Mouse (Mus musculus) myocyte (in vitro differentiated cells): ENCODE results near the gene Vamp5. TPM values are rescaled to one million over a fixed set of nuclear protein-coding genes. Genes with fewer than 3 reads are reported as not detected.

Experiments
- H3K27me3 ChIP-seq: one replicate; pipeline ENCODE4 v1.6.1; 2011; ENCODE audit not compliant: control insufficient read depth, insufficient read depth, insufficient read length
- H3K36me3 ChIP-seq: one replicate; pipeline ENCODE4 v1.6.1; 2011; ENCODE audit not compliant: control insufficient read depth, insufficient read depth
- H3K4me2 ChIP-seq: one replicate; pipeline ENCODE4 v1.6.1; 2011; ENCODE audit warnings: low read depth, control low read depth
- H3K4me3 ChIP-seq: one replicate; pipeline ENCODE4 v1.5.1; 2011; ENCODE audit warnings: mild to moderate bottlenecking, control low read depth, moderate library complexity
- H3K79me2 ChIP-seq: one replicate; pipeline ENCODE4 v1.6.1; 2011; ENCODE audit not compliant: control insufficient read depth, insufficient read depth
- H3ac ChIP-seq: one replicate; pipeline ENCODE4 v1.6.1; 2011; ENCODE audit not compliant: control insufficient read depth, insufficient read length
- CEBPB ChIP-seq: IDR thresholded peaks from 2 replicates; pipeline ENCODE4 v1.6.1; 2011; ENCODE audit warnings: mild to moderate bottlenecking, moderate library complexity; ENCODE audit not compliant: poor library complexity, insufficient read depth, severe bottlenecking
- E2F4 ChIP-seq: IDR thresholded peaks from one replicate; pipeline ENCODE4 v1.6.1; 2011; ENCODE audit warnings: mild to moderate bottlenecking, control low read depth, moderate library complexity; ENCODE audit not compliant: insufficient read depth
- MAX ChIP-seq: IDR thresholded peaks from one replicate; pipeline ENCODE4 v1.6.1; 2011; ENCODE audit warnings: low read depth, mild to moderate bottlenecking, control low read depth
- MYOD1 ChIP-seq, 3 experiments: IDR thresholded peaks; one replicate each; pipeline ENCODE4 v1.6.1; 2011; ENCODE audit warnings: control low read depth in 2 of 3, low read depth in 2 of 3, mild to moderate bottlenecking in 2 of 3, moderate library complexity in 1 of 3; ENCODE audit not compliant: insufficient read length in 2 of 3, control insufficient read depth in 1 of 3
- MYOG ChIP-seq, 3 experiments: IDR thresholded peaks; one replicate each; pipeline ENCODE4 v1.6.1; 2011; ENCODE audit warnings: control low read depth in 2 of 3, low read depth in 2 of 3, mild to moderate bottlenecking in 2 of 3; ENCODE audit not compliant: insufficient read length in 2 of 3, control insufficient read depth in 1 of 3, insufficient read depth in 1 of 3
- POLR2A ChIP-seq: IDR thresholded peaks from one replicate; pipeline ENCODE4 v1.6.1; 2011; ENCODE audit warnings: low read depth, mild to moderate bottlenecking, control low read depth, moderate library complexity; ENCODE audit not compliant: insufficient read length
- POLR2AphosphoS2 ChIP-seq: IDR thresholded peaks from one replicate; pipeline ENCODE4 v1.6.1; 2011; ENCODE audit warnings: low read depth, control low read depth; ENCODE audit not compliant: insufficient read length
- REST ChIP-seq: IDR thresholded peaks from one replicate; pipeline ENCODE4 v1.6.1; 2011; ENCODE audit warnings: mild to moderate bottlenecking, control low read depth, moderate library complexity; ENCODE audit not compliant: insufficient read depth, insufficient read length
- SRF ChIP-seq: IDR thresholded peaks from one replicate; pipeline ENCODE4 v1.6.1; 2011; ENCODE audit warnings: low read depth; ENCODE audit not compliant: control insufficient read depth, insufficient read length
- TCF12 ChIP-seq: IDR thresholded peaks from one replicate; pipeline ENCODE4 v1.6.1; 2011; ENCODE audit warnings: mild to moderate bottlenecking, control low read depth; ENCODE audit not compliant: poor library complexity, insufficient read depth, severe bottlenecking
- TCF3 ChIP-seq: IDR thresholded peaks from one replicate; pipeline ENCODE4 v1.6.1; 2011; ENCODE audit warnings: low read depth, control low read depth; ENCODE audit not compliant: insufficient read length
- USF1 ChIP-seq: IDR thresholded peaks from one replicate; pipeline ENCODE4 v1.6.1; 2011; ENCODE audit warnings: low read depth, mild to moderate bottlenecking, control low read depth, moderate library complexity
- polyA plus RNA-seq: library from polyadenylated mRNA; unstranded; fragments of >200 nt; fragmentation: generic; extraction: Trizol; gene quantifications from one replicate; pipeline ENCODE4 v1.2.1, GENCODE M21; 2012; ENCODE audit warnings: missing spikeins

The Vamp5 gene
- polyA plus RNA-seq, 1 experiment, result 544 TPM

GRCm38 (mm10) chr6:72401875-72402274, 21.6 kb upstream of the Vamp5 start:
- Histone ChIP-seq H3K4me3 (no peak overlapping the region), H3K27me3 (no peaks in the 10 kb centered on the region), H3K79me2 (no peaks in the 10 kb centered on the region), H3K4me2 (no peak overlapping the region), H3ac (no peak overlapping the region), H3K36me3 (no peaks in the 10 kb centered on the region)
- TF ChIP-seq USF1 (no peak), REST (no peak), POLR2AphosphoS2 (no peak), MYOG (IDR thresholded peaks at IDR 0.05; ENCODE audit: control insufficient read depth in 1 of 3, insufficient read depth in 1 of 3, insufficient read length in 2 of 3, low read depth in 2 of 3) (no peak), TCF12 (no peak), CEBPB (no peak)

- Histone ChIP-seq H3K4me2 (no peak overlapping the region), H3ac (no peak overlapping the region), H3K79me2 (no peaks in the 10 kb centered on the region), H3K27me3 (no peaks in the 10 kb centered on the region), H3K4me3 (no peak overlapping the region), H3K36me3 (no peaks in the 10 kb centered on the region)
- no peak for TF ChIP-seq CEBPB
Observed at GRCm38 (mm10) chr6:72399967-72400366, 19.7 kb upstream of the Vamp5 start.

GRCm38 (mm10) chr6:72396837-72397251, 16.6 kb upstream of the Vamp5 start:
- H3K27me3 ChIP-seq, result no peaks in the 10 kb centered on the region
- peak in 2 of 3 experiments; percentile 21 to 53 for TF ChIP-seq MYOG (IDR thresholded peaks at IDR 0.05; ENCODE audit: control insufficient read depth in 1 of 3, insufficient read depth in 1 of 3, insufficient read length in 2 of 3, low read depth in 2 of 3)
- no peak for TF ChIP-seq POLR2A
- no peak for TF ChIP-seq SRF
- TF ChIP-seq USF1, result no peak
- peak; percentile 9 to 86 (median 61) for TF ChIP-seq MYOD1 (IDR thresholded peaks at IDR 0.05; ENCODE audit: control insufficient read depth in 1 of 3, insufficient read length in 2 of 3, low read depth in 2 of 3)
- no peak for TF ChIP-seq REST
- no peak for TF ChIP-seq CEBPB
- TF ChIP-seq E2F4, result no peak
- no peak for TF ChIP-seq MAX
- TF ChIP-seq POLR2AphosphoS2, result no peak
- TF ChIP-seq TCF12, result peak; percentile 52
- TF ChIP-seq TCF3, result peak; percentile 14
- H3K79me2 ChIP-seq, result no peaks in the 10 kb centered on the region
- H3K4me2 ChIP-seq, result peak overlapping the region; percentile 18
- no peak overlapping the region for H3ac ChIP-seq
- H3K36me3 ChIP-seq, result no peaks in the 10 kb centered on the region
- H3K4me3 ChIP-seq, result no peak overlapping the region

- H3K36me3 ChIP-seq, result peaks cover 3% of the 10 kb centered on the region
- H3K79me2 ChIP-seq, result no peaks in the 10 kb centered on the region
- no peaks in the 10 kb centered on the region for H3K27me3 ChIP-seq
- H3ac ChIP-seq, result no peak overlapping the region
- no peak overlapping the region for H3K4me2 ChIP-seq
- H3K4me3 ChIP-seq, result no peak overlapping the region
- TF ChIP-seq REST, result no peak
- TF ChIP-seq MAX, result no peak
- TF ChIP-seq E2F4, result no peak
- TF ChIP-seq POLR2A, result no peak
- no peak for TF ChIP-seq USF1
- no peak for TF ChIP-seq TCF12
- no peak for TF ChIP-seq MYOG (IDR thresholded peaks at IDR 0.05; ENCODE audit: control insufficient read depth in 1 of 3, insufficient read depth in 1 of 3, insufficient read length in 2 of 3, low read depth in 2 of 3)
- no peak for TF ChIP-seq MYOD1 (IDR thresholded peaks at IDR 0.05; ENCODE audit: control insufficient read depth in 1 of 3, insufficient read length in 2 of 3, low read depth in 2 of 3)
- no peak for TF ChIP-seq POLR2AphosphoS2
- no peak for TF ChIP-seq CEBPB
- TF ChIP-seq SRF, result no peak
- no peak for TF ChIP-seq TCF3
Observed at GRCm38 (mm10) chr6:72392341-72392740, 12.1 kb upstream of the Vamp5 start.

- no peaks in the 10 kb centered on the region for H3K27me3 ChIP-seq
- H3K4me2 ChIP-seq, result peak overlapping the region; percentile 79
- no peak for TF ChIP-seq POLR2AphosphoS2
- TF ChIP-seq MYOD1 (IDR thresholded peaks at IDR 0.05; ENCODE audit: control insufficient read depth in 1 of 3, insufficient read length in 2 of 3, low read depth in 2 of 3), result no peak
- TF ChIP-seq MAX, result no peak
- no peak for TF ChIP-seq TCF12
- TF ChIP-seq TCF3, result no peak
- TF ChIP-seq POLR2A, result no peak
- no peak for TF ChIP-seq SRF
- no peak for TF ChIP-seq E2F4
- TF ChIP-seq CEBPB, result no peak
- TF ChIP-seq REST, result no peak
- no peak for TF ChIP-seq USF1
- no peak for TF ChIP-seq MYOG (IDR thresholded peaks at IDR 0.05; ENCODE audit: control insufficient read depth in 1 of 3, insufficient read depth in 1 of 3, insufficient read length in 2 of 3, low read depth in 2 of 3)
- no peaks in the 10 kb centered on the region for H3K79me2 ChIP-seq
- peak overlapping the region; percentile 32 for H3ac ChIP-seq
- peak overlapping the region; percentile 80 for H3K4me3 ChIP-seq
- H3K36me3 ChIP-seq, result peaks cover 3% of the 10 kb centered on the region
Observed at GRCm38 (mm10) chr6:72390795-72391521, 10.7 kb upstream of the Vamp5 start.
